Mouse (Mus musculus): ENCODE data around the gene Gm14409. TPM values are rescaled to one million over a fixed set of nuclear protein-coding genes. Genes with fewer than 3 reads are reported as not detected.

Gm14409 gene
- polyA plus RNA-seq, 1 experiment from 2014 or later: not detected

Other genes starting within 250 kb of the Gm14409 start
- gene Gm14401, start 192.7 kb downstream of the Gm14409 start, polyA plus RNA-seq (2014; fragmentation: Nextera tagmentation; extraction: Ambion mirVana): not detected in 2 replicates
- 24.0 and 24.4 TPM in 2 replicates for gene Gm14410, start 60.6 kb downstream of the Gm14409 start, polyA plus RNA-seq (2014; fragmentation: Nextera tagmentation; extraction: Ambion mirVana)
- gene Gm14412, start 57.3 kb upstream of the Gm14409 start, polyA plus RNA-seq (2014; fragmentation: Nextera tagmentation; extraction: Ambion mirVana): 0.40 and 0.59 TPM in 2 replicates
- gene Gm14418, start 131.3 kb upstream of the Gm14409 start, polyA plus RNA-seq (2014; fragmentation: Nextera tagmentation; extraction: Ambion mirVana): 7.7 and 8.8 TPM in 2 replicates
- gene Zfp970, start 197.7 kb upstream of the Gm14409 start, polyA plus RNA-seq (2014; fragmentation: Nextera tagmentation; extraction: Ambion mirVana): 13.6 and 16.0 TPM in 2 replicates
- 8.1 TPM in 2 replicates for gene Gm14403, start 231.2 kb upstream of the Gm14409 start, polyA plus RNA-seq (2014; fragmentation: Nextera tagmentation; extraction: Ambion mirVana)

Data from heart, embryonic 11.5 days (tissue).